In genomic region chr1:92014496-92014895, GRCm38 (mm10) we compare ENCODE assay signal across 17 mouse cellular contexts.
DNase-seq lines count a peak whose midpoint lies in the region; TF ChIP-seq lines count a peak whose summit lies in the region.
"Had no signal": no experiment of that assay in that cellular context is flagged by ENCODE, and none has a peak within 500 bp of the region (broad histone marks: within the 10 kb centered on the region; RNA-seq: fewer than 3 reads in every experiment).

No protein-coding gene starts in this region.

- H3K27ac ChIP-seq in MEL (ENCODE audit: control insufficient read depth, low read depth, low read length), result no peak overlapping the region
- H3K27ac ChIP-seq: hindbrain, embryonic 12.5 days; hindbrain, embryonic 15.5 days had no signal

- peak; percentile 69 for DNase-seq in gastrocnemius, adult 18-20 months (ENCODE audit: low spot score)
- DNase-seq in gastrocnemius, postnatal 4 days (ENCODE audit: low spot score in 2 of 2), result no peak
- DNase-seq in MEL (ENCODE audit: low read depth, low spot score), result peak; percentile 27
- DNase-seq in fat pad, adult 2 months (ENCODE audit: extremely low read depth, low read depth, low spot score), result peak; percentile 65
- DNase-seq in embryo, embryonic 10 days (ENCODE audit: low spot score), result no peak
- no peak for DNase-seq in right cerebral cortex, postnatal 10 days (ENCODE audit: low spot score in 2 of 2)
- DNase-seq: adrenal gland, adult 8-10 months; adrenal gland, postnatal 25 days; cerebellum, adult 11-12 months; cerebellum, adult 8-10 months; cerebellum, postnatal 10 days; cerebellum, postnatal 36 days; gastrocnemius, postnatal 25 days; heart, adult 11 months had no signal

- peaks cover 0 to 2% of the 10 kb centered on the region in 2 experiments; a peak in 2 of 4 replicates for H3K36me3 ChIP-seq in MEL (ENCODE audit: control insufficient read depth in 1 of 2, insufficient read depth in 2 of 2, low read length in 2 of 2)

- H3K9me3 ChIP-seq in MEL (replicated peaks; ENCODE audit: insufficient read depth, low read length), result no peaks in the 10 kb centered on the region
- H3K9me3 ChIP-seq: hindbrain, embryonic 12.5 days; hindbrain, embryonic 15.5 days had no signal

- H3K4me1 ChIP-seq in MEL (ENCODE audit: control insufficient read depth in 1 of 2, insufficient read depth in 2 of 2, low read length in 2 of 2), result peaks cover 3% of the 10 kb centered on the region in 2 experiments; a peak in 2 of 4 replicates
- H3K4me1 ChIP-seq: hindbrain, embryonic 12.5 days; hindbrain, embryonic 15.5 days had no signal

- TF ChIP-seq EP300 in MEL (IDR thresholded peaks at IDR 0.05; ENCODE audit: low read depth in 1 of 2, low read length in 2 of 2), result peak in 1 of 2 experiments; percentile 24; a peak in 1 of 4 replicates

- H3K4me3 ChIP-seq in MEL (ENCODE audit: control insufficient read depth in 1 of 2, insufficient read depth in 1 of 2, low read depth in 2 of 2, low read length in 2 of 2), result no peak overlapping the region
- H3K4me3 ChIP-seq: hindbrain, embryonic 12.5 days; hindbrain, embryonic 15.5 days had no signal

- H3K27me3 ChIP-seq in MEL (ENCODE audit: control insufficient read depth in 1 of 2, insufficient read depth in 2 of 2, low read length in 2 of 2), result no peaks in the 10 kb centered on the region
- H3K27me3 ChIP-seq: hindbrain, embryonic 12.5 days; hindbrain, embryonic 15.5 days had no signal

- no peak for TF ChIP-seq RAD21 in MEL (IDR thresholded peaks at IDR 0.05; ENCODE audit: low read depth, low read length)

- no peaks in the 10 kb centered on the region for H3K79me2 ChIP-seq in MEL (ENCODE audit: control insufficient read depth, insufficient read depth, low read length, poor library complexity)

- no peak for TF ChIP-seq CTCF in MEL (IDR thresholded peaks at IDR 0.05 in 2 of 3, conservative IDR thresholded peaks at IDR 0.05 in 1 of 3; ENCODE audit: control insufficient read depth in 1 of 3, insufficient read depth in 1 of 3, low read depth in 2 of 3, low read length in 3 of 3, poor library complexity in 1 of 3, severe bottlenecking in 1 of 3)

- no peak for TF ChIP-seq POLR2A in MEL (IDR thresholded peaks at IDR 0.05; ENCODE audit: control insufficient read depth in 1 of 2, insufficient read depth in 1 of 2, low read depth in 1 of 2, low read length in 2 of 2, poor library complexity in 1 of 2)

- no peak overlapping the region for H3K9ac ChIP-seq in MEL (ENCODE audit: control insufficient read depth, low read depth, low read length, poor library complexity, severe bottlenecking)
- H3K9ac ChIP-seq: forebrain, postnatal 0 days; hindbrain, embryonic 12.5 days; hindbrain, embryonic 15.5 days had no signal

TF ChIP-seq in MEL, 35 proteins besides CTCF, POLR2A, EP300 and RAD21:
- TF ChIP-seq HCFC1 (IDR thresholded peaks at IDR 0.05; ENCODE audit: low read depth, low read length) (no peak), MXI1 (IDR thresholded peaks at IDR 0.05; ENCODE audit: low read depth, low read length) (no peak), MAZ (IDR thresholded peaks at IDR 0.05; ENCODE audit: low read depth, low read length) (no peak), GATA1 (IDR thresholded peaks at IDR 0.05; ENCODE audit: low read depth, low read length) (peak; percentile 45; the same call in 1 of the 2 replicates)

Comparison
In these comparisons a context has a peak if more than half of its experiments do, and no peak if none do; other contexts are left out.
1. DNase-seq: peak in gastrocnemius, adult 18-20 months (single experiment), MEL (single experiment) and fat pad, adult 2 months (single experiment); none in gastrocnemius, postnatal 4 days (0 of 2), embryo, embryonic 10 days (single experiment) and right cerebral cortex, postnatal 10 days (0 of 2).